Mouse (Mus musculus) heart, postnatal 36 days (tissue): ENCODE data around the gene Thumpd3. TPM values are rescaled to one million over a fixed set of nuclear protein-coding genes. Genes with fewer than 3 reads are reported as not detected.

Experiments
- DNase-seq, 2 experiments: peaks; one replicate each; pipeline ENCODE4 v3.0.0; 2021 to 2022
- intact Hi-C: fragments of 180-260 bp; cut with DNase I; formaldehyde crosslinking; loops from one replicate; pipeline ENCODE4 v1.15.1; 2025
- total RNA-seq, 2 experiments: library from RNA; stranded (reverse); gene quantifications; 2 replicates each; pipeline ENCODE4 v1.2.3; 2021

The Thumpd3 gene
- 10 to 100 TPM; 17.1 to 18.8 TPM for total RNA-seq

- peak; percentile 94 to 95 for DNase-seq
- intact Hi-C loops, result loop anchor here (1.0 to 5.0 kb wide), 3 partner anchors 30 to 331 kb away; partner anchors contain the start of genes Arpc4, Mtmr14 and Tada3
These were observed at the start of gene Thumpd3 for GRCm38 (mm10) chr6:113046041-113046975. Thumpd3 (plus strand) TSS chr6:113046225.

DNA sequence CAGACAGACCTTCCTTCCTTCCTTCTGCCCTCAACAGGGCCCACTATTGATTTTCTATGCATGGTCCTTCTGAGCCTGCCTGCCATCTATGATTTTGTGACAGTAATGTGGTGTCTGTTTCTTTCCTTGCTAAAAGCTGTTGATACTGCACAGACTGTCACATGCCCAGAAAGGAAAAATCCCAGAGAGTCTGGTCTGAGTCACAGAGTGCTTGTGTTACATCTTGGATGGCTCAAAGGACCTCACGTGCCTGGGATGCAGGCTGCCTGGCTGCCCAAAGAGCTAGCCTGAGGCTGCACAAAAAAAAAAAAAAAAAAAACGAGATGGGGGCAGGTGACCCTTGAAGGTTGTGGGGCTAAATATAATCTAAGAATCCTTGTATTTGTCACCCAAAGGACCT, 46.8 kb upstream of the Thumpd3 start:
- no peak for DNase-seq
- intact Hi-C loops, result no loop called here

DNA sequence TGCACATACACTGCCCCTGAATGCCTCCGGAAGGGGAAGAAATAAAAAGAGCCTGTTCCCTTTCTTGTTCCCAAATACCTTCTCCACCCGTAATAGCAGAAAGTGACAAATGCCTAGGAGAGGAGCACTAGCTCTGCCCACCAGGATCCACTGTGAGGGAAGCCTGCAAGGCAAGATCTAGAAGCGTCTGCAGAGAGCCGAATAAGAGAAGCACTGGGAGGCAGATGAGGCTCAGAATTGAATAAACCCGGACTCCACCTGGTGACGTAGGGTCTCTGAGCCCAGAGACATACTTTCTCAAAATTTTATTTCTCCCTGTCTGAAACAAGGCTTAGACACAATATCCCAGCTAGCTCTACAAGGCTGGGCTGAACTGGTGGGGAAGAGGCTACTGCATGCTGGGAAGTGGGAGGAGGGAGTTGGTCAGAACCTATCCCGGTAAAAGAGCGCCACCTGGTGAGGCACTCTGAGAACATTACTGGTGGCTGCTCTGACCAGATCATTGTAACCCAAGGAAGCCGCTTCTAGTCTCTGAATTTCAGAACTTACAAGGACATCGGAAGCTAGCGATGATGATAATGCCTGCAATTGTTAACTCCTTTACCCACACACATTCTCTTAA, 45.2 kb upstream of the Thumpd3 start:
- DNase-seq, result peak; percentile 84 to 86
- intact Hi-C loops, result loop anchor here (1.0 to 10.0 kb wide), 6 partner anchors 218 to 806 kb away; no protein-coding TSS in a partner anchor

GRCm38 (mm10) chr6:113001719-113002118, 44.3 kb upstream of the Thumpd3 start:
- intact Hi-C loops, result loop anchor here (1.0 to 10.0 kb wide), 6 partner anchors 219 to 807 kb away; no protein-coding TSS in a partner anchor
- no peak for DNase-seq

DNA sequence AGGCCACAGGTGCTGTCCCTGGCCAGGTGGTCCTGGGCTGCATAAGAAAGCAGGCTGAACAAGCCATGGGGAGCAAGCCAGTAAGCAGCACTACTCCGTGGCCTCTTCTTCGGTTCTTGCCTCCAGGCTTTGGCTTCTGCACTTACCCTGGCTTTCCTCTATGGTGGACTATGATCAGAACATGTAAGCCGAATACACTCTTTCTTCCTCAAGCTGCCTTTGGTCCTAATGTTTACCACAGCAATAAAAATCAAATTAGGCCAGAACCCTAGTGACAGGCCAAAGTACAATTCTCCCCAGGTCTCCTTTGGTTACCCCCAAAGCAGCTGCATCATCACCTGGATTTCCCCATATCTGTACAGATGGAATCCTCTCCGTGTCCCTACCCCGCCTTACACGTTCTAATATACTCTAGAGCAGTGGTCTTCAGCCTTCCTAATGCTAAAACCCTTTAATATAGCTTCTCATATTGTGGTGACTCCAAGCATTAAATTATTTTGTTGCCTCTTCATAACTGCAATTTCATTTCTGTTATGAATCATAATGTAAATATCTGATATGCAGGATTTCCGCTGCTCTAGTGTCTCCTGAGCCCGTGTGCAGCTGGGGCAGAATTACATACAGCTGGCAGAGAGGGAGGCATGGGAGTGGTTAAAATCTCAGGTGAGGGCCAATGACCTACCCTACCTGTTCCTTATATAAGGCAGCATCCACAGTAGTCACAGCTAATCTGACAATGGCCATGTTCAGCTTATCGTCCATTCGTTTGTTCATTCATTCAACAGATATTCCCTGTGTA, 42.5 kb upstream of the Thumpd3 start:
- DNase-seq, result no peak
- intact Hi-C loops, result loop anchor here (5.0 to 10.0 kb wide), 3 partner anchors 221 to 809 kb away; no protein-coding TSS in a partner anchor

DNA sequence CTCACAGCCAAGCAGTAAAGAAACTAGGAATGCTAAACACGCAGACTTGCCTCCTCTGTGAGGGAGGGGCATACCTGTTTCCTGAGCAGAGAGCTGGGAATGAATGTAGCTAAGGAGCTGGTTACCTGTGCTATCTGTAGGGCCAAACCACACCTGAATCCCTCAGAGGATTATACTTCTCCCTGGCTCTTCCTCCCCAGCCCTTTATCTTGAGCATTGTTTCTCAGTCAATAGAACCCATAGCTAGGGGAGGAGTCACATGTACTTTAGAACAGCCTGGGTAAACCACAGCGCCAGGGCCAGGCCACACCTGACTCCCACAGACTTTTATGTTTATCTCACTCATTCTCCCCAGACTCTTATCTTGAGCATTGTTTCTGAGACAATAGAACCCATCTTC, 39.2 kb upstream of the Thumpd3 start:
- DNase-seq, result no peak
- intact Hi-C loops, result loop anchor here (10.0 kb wide), 2 partner anchors 642 to 812 kb away; no protein-coding TSS in a partner anchor

GRCm38 (mm10) chr6:113011886-113012285, 34.1 kb upstream of the Thumpd3 start:
- DNase-seq, result no peak
- intact Hi-C loops, result no loop called here

DNA sequence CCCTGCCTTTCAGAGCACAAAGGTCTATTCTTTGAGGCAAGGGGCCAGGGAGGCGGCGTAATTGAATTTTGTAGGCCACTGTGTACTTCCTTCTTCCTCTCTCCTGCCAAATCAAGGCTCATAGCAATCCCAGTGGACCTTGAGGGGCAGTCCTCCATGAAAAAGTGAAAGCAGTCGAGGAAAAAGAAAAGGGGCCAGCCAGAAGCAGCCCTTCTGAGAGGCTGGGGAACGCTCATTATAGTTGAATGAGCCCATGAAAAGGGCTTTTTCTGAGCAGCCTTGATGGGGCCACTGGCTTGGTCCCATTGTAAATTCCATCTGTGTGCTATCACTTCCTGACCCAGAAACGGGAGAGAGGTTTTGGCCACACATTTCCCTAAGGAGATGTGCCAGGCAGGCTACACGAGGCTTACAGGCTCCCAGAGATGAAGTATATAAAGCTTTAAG, 33.5 kb upstream of the Thumpd3 start:
- peak; percentile 71 to 75 for DNase-seq
- intact Hi-C loops, result no loop called here

- no peak for DNase-seq
- intact Hi-C loops, result no loop called here
These were observed 32.5 kb upstream of the Thumpd3 start for GRCm38 (mm10) chr6:113013550-113013949.

DNA sequence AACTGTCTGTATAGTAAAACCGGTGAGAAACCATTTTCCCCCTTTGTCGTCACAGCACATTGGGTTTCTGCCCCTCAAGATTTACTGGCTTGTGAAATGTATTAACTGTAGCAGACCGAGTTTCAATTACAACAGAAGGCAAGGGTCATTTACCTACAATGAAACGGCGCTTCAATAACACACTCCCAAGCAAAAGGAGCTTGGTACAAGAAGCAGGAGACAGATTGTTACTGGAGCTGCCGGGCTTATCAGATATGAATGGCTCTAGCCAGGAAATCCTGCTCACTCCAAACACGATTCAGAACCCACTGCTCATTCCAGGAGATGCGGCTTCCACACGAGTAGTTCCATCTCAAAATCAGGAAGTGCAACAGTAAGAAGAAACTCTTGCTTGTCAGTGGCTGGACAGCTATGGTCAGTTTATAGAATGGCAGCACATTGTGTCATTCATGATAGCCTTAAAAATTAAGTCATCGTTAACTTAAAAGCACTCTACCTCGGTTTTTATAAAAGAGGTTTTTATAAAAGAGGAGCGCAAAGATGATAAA, 28.5 kb upstream of the Thumpd3 start:
- DNase-seq, result no peak
- intact Hi-C loops, result no loop called here

GRCm38 (mm10) chr6:113018139-113018538, 27.9 kb upstream of the Thumpd3 start:
- intact Hi-C loops, result no loop called here
- DNase-seq, result no peak

- intact Hi-C loops, result no loop called here
- no peak for DNase-seq
These were observed 21.2 kb upstream of the Thumpd3 start for GRCm38 (mm10) chr6:113024866-113025265.

DNA sequence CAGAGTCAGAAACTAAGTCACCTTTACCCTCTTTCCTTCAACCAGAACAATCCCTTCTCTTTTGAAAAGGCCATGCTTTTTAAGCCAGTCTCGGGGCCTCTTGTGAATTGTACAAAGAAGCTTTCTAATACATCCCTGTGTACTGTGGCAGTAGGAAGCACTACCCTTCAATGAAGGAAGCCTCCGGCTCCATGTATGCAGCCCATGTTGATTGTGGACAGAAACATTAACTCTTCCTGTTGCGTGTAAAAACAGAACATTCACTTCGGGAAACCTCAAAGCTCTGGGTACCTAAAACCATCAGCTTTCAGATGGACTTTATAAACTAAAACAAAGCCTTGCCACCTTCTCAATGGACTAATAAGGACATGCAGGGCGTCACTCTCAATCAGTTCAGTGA, 20.3 kb upstream of the Thumpd3 start:
- intact Hi-C loops, result no loop called here
- no peak for DNase-seq

DNA sequence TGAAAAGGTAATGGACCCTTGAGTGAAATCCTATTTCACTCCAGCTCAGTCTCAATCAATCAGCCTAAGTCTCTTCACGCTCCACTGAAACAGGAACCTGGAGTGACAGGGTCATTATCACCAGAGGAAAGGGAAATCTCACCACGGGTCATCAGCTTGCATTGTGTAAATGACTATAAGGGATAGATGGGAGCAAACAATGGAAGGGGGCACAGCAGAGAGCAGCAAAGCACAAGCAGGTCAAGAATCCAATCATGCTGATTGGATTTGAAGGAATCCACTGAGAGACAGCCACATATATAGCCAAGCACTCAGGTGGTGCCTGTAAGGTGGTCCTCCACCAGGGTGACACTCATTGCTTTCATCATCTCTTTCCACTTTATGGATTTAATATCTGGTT, 18.6 kb upstream of the Thumpd3 start:
- no peak for DNase-seq
- intact Hi-C loops, result no loop called here

DNA sequence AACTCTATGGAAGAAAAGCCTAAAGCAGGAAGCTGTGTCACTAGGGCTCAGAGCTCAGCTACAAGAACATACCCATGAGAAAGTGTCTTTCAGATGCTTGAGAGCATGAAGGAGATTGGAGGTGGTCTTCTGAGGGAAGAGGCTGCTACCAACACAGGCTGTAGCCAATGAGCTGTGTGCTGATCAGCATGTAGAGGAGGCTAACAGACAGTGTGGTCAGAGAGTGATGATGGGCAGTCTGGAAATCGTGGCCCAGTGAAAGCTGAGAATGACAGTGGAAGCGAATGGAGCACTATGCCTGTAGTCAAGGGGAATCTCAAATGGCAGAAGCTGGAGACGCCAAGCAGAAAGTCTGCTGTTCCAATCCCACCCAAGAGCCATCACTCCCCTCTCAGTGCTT, 17.0 kb upstream of the Thumpd3 start:
- intact Hi-C loops, result no loop called here
- no peak for DNase-seq

GRCm38 (mm10) chr6:113030553-113030952, 15.5 kb upstream of the Thumpd3 start:
- intact Hi-C loops, result no loop called here
- DNase-seq, result no peak

DNA sequence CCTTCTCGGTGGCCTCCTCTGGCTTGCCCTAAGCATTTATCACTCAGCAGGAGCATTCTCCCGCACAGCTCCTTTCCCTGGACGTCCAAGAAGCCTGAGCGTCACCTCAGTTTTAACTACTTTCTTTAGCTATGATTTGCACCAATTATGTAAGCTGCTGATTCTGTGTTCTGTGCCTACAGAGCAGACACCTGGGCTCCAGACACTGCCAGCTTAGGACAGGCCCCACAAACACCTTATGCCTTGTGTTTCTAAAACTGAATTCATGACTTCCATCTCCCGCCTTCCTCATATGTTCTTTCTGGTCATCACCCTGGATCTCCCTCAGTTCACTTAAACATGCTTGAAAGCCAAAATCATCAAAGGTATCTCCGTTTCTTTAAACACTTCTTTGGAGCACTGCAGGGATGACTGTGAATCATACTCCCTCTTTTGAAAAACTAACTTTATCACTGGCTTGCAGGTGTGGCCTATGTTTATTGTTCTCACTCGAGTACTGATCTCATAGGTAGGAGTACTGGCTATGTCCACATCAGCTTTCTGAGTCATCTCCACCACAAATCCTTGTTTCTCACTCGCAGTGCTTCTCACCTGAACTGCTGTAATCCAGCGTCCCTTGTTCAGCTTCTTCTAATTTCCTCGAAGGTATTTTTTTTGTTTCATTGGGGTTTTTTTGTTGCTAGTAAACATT, 14.9 kb upstream of the Thumpd3 start:
- no peak for DNase-seq
- intact Hi-C loops, result no loop called here

DNA sequence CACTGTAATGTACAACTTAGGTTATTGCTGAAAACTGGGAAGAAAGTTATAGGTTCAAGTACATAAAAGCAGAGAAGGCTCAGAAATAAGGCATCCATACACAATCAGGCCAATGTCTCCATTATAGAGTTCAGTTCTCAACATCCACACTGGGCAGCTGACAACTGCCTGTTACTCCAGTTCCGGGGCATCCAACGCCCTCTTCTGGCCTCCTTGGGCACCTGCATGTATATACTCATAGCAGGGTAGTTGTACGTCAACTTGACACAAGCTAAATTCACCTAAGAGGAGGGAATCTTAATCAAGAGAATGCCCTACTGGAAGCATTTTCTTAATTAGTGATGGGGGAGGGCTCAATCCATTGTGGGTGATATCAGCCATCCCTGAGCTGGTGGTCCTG, 13.9 kb upstream of the Thumpd3 start:
- intact Hi-C loops, result no loop called here
- DNase-seq, result no peak

- DNase-seq, result no peak
- intact Hi-C loops, result no loop called here
These were observed 12.8 kb upstream of the Thumpd3 start for GRCm38 (mm10) chr6:113033185-113033584.

DNA sequence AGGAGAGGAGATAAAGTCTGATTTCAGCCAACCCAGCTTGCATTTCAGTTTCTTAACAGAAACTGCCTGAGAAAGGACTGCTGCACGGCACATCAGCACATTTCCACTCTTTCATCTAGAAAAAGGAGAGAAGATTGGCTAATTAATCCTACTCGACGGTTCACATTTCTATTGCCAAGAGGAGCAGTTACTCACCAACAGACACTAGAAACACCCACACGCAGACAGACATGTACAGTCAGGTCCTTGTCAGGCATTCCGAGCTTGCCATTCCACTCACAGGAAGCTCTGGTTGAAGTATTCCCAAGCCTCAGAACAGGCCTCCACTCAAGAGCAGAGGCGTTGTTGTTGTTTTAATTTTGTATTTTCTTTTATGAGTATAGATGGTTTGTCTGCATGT, 11.6 kb upstream of the Thumpd3 start:
- intact Hi-C loops, result no loop called here
- no peak for DNase-seq
